Mouse (Mus musculus): ENCODE measurements around the gene Suco.
A peak's percentile ranks its signal among the peaks of the same experiment; 100 is the strongest.

Gene Suco

DNA sequence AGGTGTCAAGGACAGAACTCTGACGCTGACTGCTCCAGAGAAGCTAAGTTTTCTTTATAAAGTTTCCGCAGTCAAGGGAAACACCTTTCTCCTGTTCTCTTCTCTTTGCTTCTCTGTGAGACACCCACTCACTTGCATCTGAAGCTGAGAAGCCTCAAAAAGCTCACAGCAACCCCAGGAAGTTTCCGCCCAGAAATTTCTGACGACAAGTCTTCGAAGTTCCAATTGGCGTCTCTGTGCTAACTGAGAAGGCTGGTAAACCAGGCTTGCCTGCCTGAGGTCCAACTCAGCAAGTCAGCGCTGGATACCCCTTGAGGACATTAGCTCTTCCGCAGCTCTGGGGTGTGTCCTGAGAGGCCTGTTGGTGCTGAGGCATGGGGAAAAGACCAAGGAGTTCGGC lies 88.1 kb downstream of the Suco start, which contains the start of gene Fasl:
Fasl (minus strand) TSS at position 157 of the 400 bp plus-strand sequence.
- no peak for DNase-seq (ENCODE audit: low read depth)

- DNase-seq (ENCODE audit: low read depth), result no peak
These were observed 93.8 kb downstream of the Suco start for GRCm38 (mm10) chr1:161782725-161783124.

DNA sequence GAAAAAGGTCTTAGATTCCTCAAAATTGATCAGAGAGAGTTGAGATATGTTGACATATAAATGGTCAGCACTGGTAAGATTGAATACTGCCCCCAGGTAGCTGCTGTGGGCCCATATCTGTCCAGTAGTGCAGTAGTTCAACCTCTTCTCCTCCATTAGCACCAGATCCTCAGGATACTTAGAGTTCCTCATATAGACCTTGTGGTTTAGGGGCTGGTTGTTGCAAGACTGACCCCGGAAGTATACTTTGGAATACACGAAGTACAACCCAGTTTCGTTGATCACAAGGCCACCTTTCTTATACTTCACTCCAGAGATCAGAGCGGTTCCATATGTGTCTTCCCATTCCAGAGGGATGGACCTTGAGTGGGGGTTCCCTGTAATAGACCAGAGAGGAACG lies 94.9 kb downstream of the Suco start:
- no peak for DNase-seq (ENCODE audit: low read depth)

DNA sequence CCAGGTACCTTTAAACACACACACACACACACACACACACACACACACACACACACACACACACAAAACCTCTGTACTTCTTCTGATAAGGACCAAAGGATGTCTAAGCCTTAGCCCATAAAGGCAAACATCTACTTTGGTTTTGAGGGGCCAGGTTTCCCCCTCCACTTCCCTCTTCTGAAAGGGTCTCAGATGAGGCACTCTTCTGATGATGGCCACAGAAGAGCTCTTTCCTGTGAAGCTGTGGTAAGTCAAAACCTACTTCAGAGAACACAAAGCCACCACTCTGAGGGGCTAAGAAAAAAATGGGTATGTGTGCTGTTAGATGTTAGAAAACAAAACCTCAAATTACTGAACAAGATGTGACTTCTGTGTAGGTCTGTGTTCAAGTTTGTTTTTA lies 97.4 kb downstream of the Suco start:
- DNase-seq (ENCODE audit: low read depth), result no peak

DNA sequence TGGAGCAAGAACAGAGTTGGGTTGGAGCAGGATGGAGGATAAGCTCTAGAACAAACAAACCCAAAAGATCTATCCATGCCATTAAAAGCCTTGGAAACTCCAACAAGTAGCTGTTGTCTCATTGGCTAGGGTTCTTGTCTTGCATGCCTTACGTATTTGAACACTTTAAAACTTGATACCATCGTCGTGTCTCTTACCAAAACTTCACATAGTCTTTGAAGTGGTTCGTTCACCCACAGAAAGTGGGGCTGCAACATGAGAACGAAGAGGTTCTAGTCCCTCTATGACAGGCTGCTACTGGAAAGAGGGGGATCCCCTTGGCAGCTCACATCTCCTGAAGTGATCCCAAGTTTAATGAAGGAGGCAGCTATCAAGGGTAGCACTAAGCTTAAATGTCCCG lies 101.3 kb downstream of the Suco start:
- no peak for DNase-seq (ENCODE audit: low read depth)

GRCm38 (mm10) chr1:161771293-161771692 lies 105.2 kb downstream of the Suco start:
- no peak for DNase-seq (ENCODE audit: low read depth)

GRCm38 (mm10) chr1:161769329-161769728 lies 107.2 kb downstream of the Suco start:
- no peak for DNase-seq (ENCODE audit: low read depth)

DNA sequence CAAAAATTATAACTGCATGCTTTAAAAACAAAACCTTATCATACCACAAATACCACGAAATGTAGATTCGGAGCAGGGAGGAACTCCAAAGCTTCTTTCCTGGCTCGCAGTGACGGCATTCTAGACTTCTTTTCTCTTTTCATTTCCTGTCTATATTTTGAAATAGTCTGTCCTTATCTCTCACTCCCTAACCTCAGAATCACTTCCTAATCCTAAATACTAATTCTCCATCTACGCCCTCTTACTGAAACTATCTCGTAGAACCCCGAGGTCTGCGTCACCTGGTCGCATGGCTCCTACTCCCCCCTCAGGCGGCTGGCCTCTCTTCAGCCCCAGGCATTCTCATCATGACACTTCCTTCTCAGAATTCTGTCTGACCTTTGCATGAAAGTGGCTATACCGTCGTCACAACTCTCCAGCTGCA lies 109.4 kb downstream of the Suco start:
- no peak for DNase-seq (ENCODE audit: low read depth)

DNA sequence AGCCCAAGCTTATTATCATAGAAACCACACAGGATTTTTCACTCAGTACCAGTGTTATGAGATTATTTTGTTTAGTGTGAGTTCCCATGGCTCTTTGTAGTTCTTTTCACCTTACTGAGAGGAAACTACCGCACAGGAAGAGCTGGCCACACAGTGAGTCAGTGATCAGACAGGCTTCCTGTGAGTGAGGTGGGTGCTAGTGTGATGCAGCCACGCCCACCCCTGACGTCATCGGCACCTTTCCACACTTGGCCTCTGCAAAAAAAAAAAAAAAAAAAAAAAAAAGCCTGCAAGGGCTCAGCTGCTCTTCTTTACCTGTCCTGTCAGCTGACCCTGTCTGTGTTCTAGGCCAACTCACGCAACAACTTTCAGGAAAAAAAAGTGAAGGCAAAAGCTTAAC lies 109.8 kb downstream of the Suco start:
- peak; percentile 17 for DNase-seq (ENCODE audit: low read depth)
